Mouse (Mus musculus): Measurements from ENCODE around the gene Gm11985.

Gene Gm11985

GRCm38 (mm10) chr11:7150511-7150910, 37.9 kb downstream of the Gm11985 start:
- DNase-seq, result peak; percentile 66

GRCm38 (mm10) chr11:7149471-7149870, 38.9 kb downstream of the Gm11985 start:
- DNase-seq, result no peak

- DNase-seq, result no peak
Measured at GRCm38 (mm10) chr11:7147945-7148344, 40.4 kb downstream of the Gm11985 start.

- no peak for DNase-seq
Measured at GRCm38 (mm10) chr11:7147536-7147935, 40.8 kb downstream of the Gm11985 start.

- DNase-seq, result no peak
Measured at GRCm38 (mm10) chr11:7145221-7145620, 43.1 kb downstream of the Gm11985 start.

GRCm38 (mm10) chr11:7144369-7144768, 44.0 kb downstream of the Gm11985 start:
- peak; percentile 52 for DNase-seq

GRCm38 (mm10) chr11:7142725-7143124, 45.6 kb downstream of the Gm11985 start:
- no peak for DNase-seq

GRCm38 (mm10) chr11:7140449-7140848, 47.9 kb downstream of the Gm11985 start:
- DNase-seq, result peak; percentile 64

GRCm38 (mm10) chr11:7138370-7138769, 50.0 kb downstream of the Gm11985 start:
- no peak for DNase-seq

- no peak for DNase-seq
Measured at GRCm38 (mm10) chr11:7136246-7136855, 52.0 kb downstream of the Gm11985 start.

GRCm38 (mm10) chr11:7135763-7136162, 52.6 kb downstream of the Gm11985 start:
- no peak for DNase-seq

- DNase-seq, result no peak
Measured at GRCm38 (mm10) chr11:7135301-7135700, 53.1 kb downstream of the Gm11985 start.

GRCm38 (mm10) chr11:7134319-7134718, 54.0 kb downstream of the Gm11985 start:
- no peak for DNase-seq

- no peak for DNase-seq
Measured at GRCm38 (mm10) chr11:7133736-7134135, 54.6 kb downstream of the Gm11985 start.
